Mouse (Mus musculus) ES-Bruce4 (cell line): Measurements from ENCODE around the gene Mboat7.

Experiments used
- CTCF ChIP-seq: IDR thresholded peaks from one replicate; pipeline ENCODE4 v1.8.1; 2011; ENCODE audit warnings: low read depth, low read length
- EP300 ChIP-seq: IDR thresholded peaks from 2 replicates; pipeline ENCODE4 v1.6.1; 2011; ENCODE audit warnings: low read depth, low read length; ENCODE audit not compliant: insufficient read depth
- POLR2A ChIP-seq: IDR thresholded peaks from one replicate; pipeline ENCODE4 v1.8.1; 2011; ENCODE audit warnings: low read length; ENCODE audit not compliant: insufficient read depth

DNA sequence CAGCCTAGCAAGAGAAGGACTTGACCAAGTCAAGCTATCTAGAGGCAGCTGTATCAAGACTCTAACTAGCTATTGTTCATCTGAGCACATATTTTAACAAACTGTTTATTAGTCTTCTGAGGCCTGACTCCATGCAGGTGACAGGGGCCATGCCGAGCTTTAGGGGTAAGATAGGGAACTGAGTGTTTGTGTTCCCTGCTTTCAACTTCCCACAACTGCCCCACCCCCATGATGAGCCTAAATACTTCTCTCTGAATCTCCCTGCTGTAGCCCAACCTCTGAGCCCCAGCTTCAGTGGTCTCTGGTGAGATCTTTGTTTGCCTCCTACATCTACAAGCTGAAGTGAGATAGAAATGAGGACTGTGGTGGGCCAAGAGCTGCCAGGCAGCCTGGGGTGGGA, 21.9 kb upstream of the Mboat7 start:
- TF ChIP-seq CTCF (no peak), POLR2A (no peak), EP300 (no peak)
